Mouse (Mus musculus) hindbrain, embryonic 15.5 days (tissue): ENCODE results near the gene Crebrf. TPM values are rescaled to one million over a fixed set of nuclear protein-coding genes. Genes with fewer than 3 reads are reported as not detected.

ENCODE experiments used
- ATAC-seq: fragments of 200-750 bp; cut with Nextera tagmentation; 2 replicates; pipeline ENCODE4 v1.8.0; 2017; ENCODE audit warnings: low read depth, moderate number of reproducible peaks, moderate TSS enrichment; ENCODE audit not compliant: low FRiP score
- H3K27ac ChIP-seq: fragments of 300-500 bp; sonication (generic); replicated peaks from 2 replicates; pipeline ENCODE4 v1.5.1; 2015; ENCODE audit warnings: mild to moderate bottlenecking, inconsistent platforms
- H3K27me3 ChIP-seq: fragments of 300-500 bp; sonication (generic); 2 replicates; pipeline ENCODE4 v1.6.1; 2015; ENCODE audit warnings: control low read depth, inconsistent platforms
- H3K36me3 ChIP-seq: fragments of 300-500 bp; sonication (generic); 2 replicates; pipeline ENCODE4 v1.6.1; 2015; ENCODE audit warnings: control low read depth, inconsistent platforms
- H3K4me1 ChIP-seq: fragments of 300-500 bp; sonication (generic); replicated peaks from 2 replicates; pipeline ENCODE4 v1.6.1; 2015; ENCODE audit warnings: control low read depth, inconsistent platforms
- H3K4me2 ChIP-seq: fragments of 300-500 bp; sonication (generic); 2 replicates; pipeline ENCODE4 v1.6.1; 2015; ENCODE audit warnings: moderate library complexity, mild to moderate bottlenecking, inconsistent platforms
- H3K4me3 ChIP-seq: fragments of 300-500 bp; sonication (generic); 2 replicates; pipeline ENCODE4 v1.5.1; 2015; ENCODE audit warnings: mild to moderate bottlenecking, inconsistent platforms
- H3K9ac ChIP-seq: fragments of 300-500 bp; sonication (generic); 2 replicates; pipeline ENCODE4 v1.6.1; 2015; ENCODE audit warnings: inconsistent platforms
- H3K9me3 ChIP-seq: fragments of 300-500 bp; sonication (generic); 2 replicates; pipeline ENCODE4 v1.6.1; 2016; ENCODE audit warnings: control low read depth, inconsistent platforms
- WGBS: fragments of 180-500 bp; shearing (Covaris S2); methylation state at CpG from one replicate; pipeline ENCODE4 v1.1.7; 2015; 5-methylcytosine and 5-hydroxymethylcytosine counted together
- polyA plus RNA-seq: library from polyadenylated mRNA; unstranded; fragments of >200 nt; fragmentation: Nextera tagmentation; extraction: Ambion mirVana; gene quantifications from 2 replicates; pipeline ENCODE4 v1.2.1, GENCODE M21; 2015

Crebrf gene
- polyA plus RNA-seq, 1 experiment from 2014 or later, result 12.4 TPM

GRCm38 (mm10) chr17:26749975-26750374 lies 34.5 kb downstream of the Crebrf start:
- H3K4me2 ChIP-seq, result no peak overlapping the region
- WGBS, result 93% methylated on average over 3 of the region's 3 CpGs
- no peak overlapping the region for H3K9ac ChIP-seq
- H3K36me3 ChIP-seq, result no peaks in the 10 kb centered on the region
- no peaks in the 10 kb centered on the region for H3K4me1 ChIP-seq
- no peaks in the 10 kb centered on the region for H3K9me3 ChIP-seq
- H3K4me3 ChIP-seq, result no peak overlapping the region
- H3K27ac ChIP-seq, result no peak overlapping the region
- ATAC-seq, result no peak
- H3K27me3 ChIP-seq, result no peaks in the 10 kb centered on the region

- H3K4me2 ChIP-seq, result no peak overlapping the region
- no peak overlapping the region for H3K27ac ChIP-seq
- H3K27me3 ChIP-seq, result no peaks in the 10 kb centered on the region
- no peaks in the 10 kb centered on the region for H3K9me3 ChIP-seq
- H3K36me3 ChIP-seq, result no peaks in the 10 kb centered on the region
- H3K4me3 ChIP-seq, result no peak overlapping the region
- no peaks in the 10 kb centered on the region for H3K4me1 ChIP-seq
- ATAC-seq, result no peak
- WGBS, result 83% methylated on average over 1 of the region's 1 CpGs
- no peak overlapping the region for H3K9ac ChIP-seq
Measured at GRCm38 (mm10) chr17:26752297-26752696, 36.8 kb downstream of the Crebrf start.

GRCm38 (mm10) chr17:26753476-26753875 lies 38.0 kb downstream of the Crebrf start:
- H3K4me2 ChIP-seq, result no peak overlapping the region
- H3K9ac ChIP-seq, result no peak overlapping the region
- WGBS, result 91% methylated on average over 2 of the region's 2 CpGs
- no peaks in the 10 kb centered on the region for H3K9me3 ChIP-seq
- no peak for ATAC-seq
- no peak overlapping the region for H3K4me3 ChIP-seq
- H3K36me3 ChIP-seq, result no peaks in the 10 kb centered on the region
- H3K4me1 ChIP-seq, result no peaks in the 10 kb centered on the region
- no peak overlapping the region for H3K27ac ChIP-seq
- H3K27me3 ChIP-seq, result no peaks in the 10 kb centered on the region

- ATAC-seq, result no peak
Measured at GRCm38 (mm10) chr17:26767100-26767753, 51.8 kb downstream of the Crebrf start.

GRCm38 (mm10) chr17:26767754-26768124 lies 52.3 kb downstream of the Crebrf start:
- Histone ChIP-seq H3K9me3 (no peaks in the 10 kb centered on the region), H3K9ac (no peak overlapping the region), H3K27ac (no peak overlapping the region), H3K4me3 (no peak overlapping the region), H3K4me1 (no peaks in the 10 kb centered on the region), H3K4me2 (no peak overlapping the region), H3K36me3 (peaks cover 10% of the 10 kb centered on the region), H3K27me3 (no peaks in the 10 kb centered on the region)
- no peak for ATAC-seq
- WGBS, result 77% methylated on average over 2 of the region's 2 CpGs

More at GRCm38 (mm10) chr17:26767100-26767753, 51.8 kb downstream of the Crebrf start:
- WGBS, result 89% methylated on average over 5 of the region's 5 CpGs
- Histone ChIP-seq H3K27me3 (no peaks in the 10 kb centered on the region), H3K4me1 (no peaks in the 10 kb centered on the region), H3K27ac (no peak overlapping the region), H3K9ac (no peak overlapping the region), H3K4me3 (no peak overlapping the region), H3K36me3 (peaks cover 10% of the 10 kb centered on the region), H3K9me3 (no peaks in the 10 kb centered on the region), H3K4me2 (no peak overlapping the region)

- WGBS, result 27% methylated on average over 10 of the region's 10 CpGs
- no peak overlapping the region for H3K27ac ChIP-seq
- no peak overlapping the region for H3K4me2 ChIP-seq
- no peak overlapping the region for H3K4me3 ChIP-seq
- no peaks in the 10 kb centered on the region for H3K27me3 ChIP-seq
- peaks cover 3% of the 10 kb centered on the region; the same call in 1 of the 2 replicates for H3K36me3 ChIP-seq
- H3K4me1 ChIP-seq, result 0 out of 2 replicates have a peak, but pooled peaks cover 3% of the 10 kb centered on the region
- no peak overlapping the region for H3K9ac ChIP-seq
- no peak for ATAC-seq
- no peaks in the 10 kb centered on the region for H3K9me3 ChIP-seq
Measured at GRCm38 (mm10) chr17:26776211-26776610, 60.8 kb downstream of the Crebrf start.

GRCm38 (mm10) chr17:26778001-26778400 lies 62.6 kb downstream of the Crebrf start:
- Histone ChIP-seq H3K27me3 (no peaks in the 10 kb centered on the region), H3K4me3 (no peak overlapping the region), H3K4me2 (no peak overlapping the region), H3K9me3 (no peaks in the 10 kb centered on the region), H3K27ac (no peak overlapping the region), H3K9ac (no peak overlapping the region), H3K4me1 (peaks cover 11% of the 10 kb centered on the region), H3K36me3 (0 out of 2 replicates have a peak, but pooled peaks cover 3% of the 10 kb centered on the region)
- 93% methylated on average over 4 of the region's 4 CpGs for WGBS
- ATAC-seq, result no peak

GRCm38 (mm10) chr17:26778430-26779100 lies 63.1 kb downstream of the Crebrf start:
- Histone ChIP-seq H3K9ac (no peak overlapping the region), H3K27me3 (no peaks in the 10 kb centered on the region), H3K4me2 (no peak overlapping the region), H3K4me3 (no peak overlapping the region), H3K4me1 (peaks cover 11% of the 10 kb centered on the region), H3K36me3 (peaks cover 6% of the 10 kb centered on the region; the same call in 1 of the 2 replicates), H3K9me3 (no peaks in the 10 kb centered on the region), H3K27ac (no peak overlapping the region)
- no peak for ATAC-seq
- 89% methylated on average over 3 of the region's 3 CpGs for WGBS

- Histone ChIP-seq H3K4me3 (no peak overlapping the region), H3K9me3 (no peaks in the 10 kb centered on the region), H3K27me3 (no peaks in the 10 kb centered on the region), H3K4me1 (peaks cover 11% of the 10 kb centered on the region), H3K4me2 (no peak overlapping the region), H3K36me3 (peaks cover 11% of the 10 kb centered on the region; the same call in 1 of the 2 replicates), H3K9ac (no peak overlapping the region), H3K27ac (no peak overlapping the region)
- no peak for ATAC-seq
- WGBS, result 91% methylated on average over 2 of the region's 2 CpGs
Measured at GRCm38 (mm10) chr17:26779471-26779870, 64.0 kb downstream of the Crebrf start.

- H3K4me1 ChIP-seq, result peaks cover 11% of the 10 kb centered on the region
- peak within 1 kb of the TSS; percentile 82 for H3K27ac ChIP-seq
- no peaks in the 10 kb centered on the region for H3K9me3 ChIP-seq
- H3K9ac ChIP-seq, result peak within 1 kb of the TSS; percentile 74
- ATAC-seq, result peak; percentile 78
- H3K36me3 ChIP-seq, result peaks cover 19% of the 10 kb centered on the region; the same call in 1 of the 2 replicates
- WGBS, result under 1% methylated on average over 42 of the region's 42 CpGs
- peak within 1 kb of the TSS; percentile 65 for H3K4me3 ChIP-seq
- H3K27me3 ChIP-seq, result no peaks in the 10 kb centered on the region
- H3K4me2 ChIP-seq, result peak within 1 kb of the TSS; percentile 62
Measured at GRCm38 (mm10) chr17:26780750-26781571, 65.5 kb downstream of the Crebrf start, which contains the start of gene Bnip1. Gene Bnip1, plus strand, starts transcription at chr17:26781066.

GRCm38 (mm10) chr17:26781610-26782043 lies 66.2 kb downstream of the Crebrf start:
- WGBS, result 21% methylated on average over 5 of the region's 5 CpGs
- no peak for ATAC-seq
- peaks cover 11% of the 10 kb centered on the region for H3K4me1 ChIP-seq

GRCm38 (mm10) chr17:26784525-26784924 lies 69.1 kb downstream of the Crebrf start:
- H3K27ac ChIP-seq, result no peak overlapping the region
- no peak overlapping the region for H3K9ac ChIP-seq
- no peak overlapping the region for H3K4me2 ChIP-seq
- peaks cover 45% of the 10 kb centered on the region for H3K36me3 ChIP-seq
- 92% methylated on average over 8 of the region's 8 CpGs for WGBS
- no peak overlapping the region for H3K4me3 ChIP-seq
- no peaks in the 10 kb centered on the region for H3K27me3 ChIP-seq
- ATAC-seq, result no peak
- H3K9me3 ChIP-seq, result no peaks in the 10 kb centered on the region
- H3K4me1 ChIP-seq, result peaks cover 11% of the 10 kb centered on the region

More at GRCm38 (mm10) chr17:26781610-26782043, 66.2 kb downstream of the Crebrf start:
- Histone ChIP-seq H3K4me3 (peak overlapping the region; percentile 65), H3K27ac (peak overlapping the region; percentile 82; the same call in 1 of the 2 replicates), H3K4me2 (peak overlapping the region; percentile 62), H3K27me3 (no peaks in the 10 kb centered on the region), H3K9me3 (no peaks in the 10 kb centered on the region), H3K9ac (peak overlapping the region; percentile 74), H3K36me3 (peaks cover 22% of the 10 kb centered on the region)
